Mouse (Mus musculus) heart, embryonic 10.5 days (tissue): ENCODE results near the gene Gm20388. TPM values are rescaled to one million over a fixed set of nuclear protein-coding genes. Genes with fewer than 3 reads are reported as not detected.
A peak's percentile ranks its signal among the peaks of the same experiment; 100 is the strongest.
"Not testable (repeated sequence)": the region's sequence is repeated elsewhere in the genome, so short reads cannot be mapped to it uniquely, and the experiment has no call there.

Experiments
- DNase-seq: peaks from one replicate; pipeline ENCODE4 v3.0.0-alpha.2; 2017; ENCODE audit warnings: low spot score
- H3K27ac ChIP-seq: fragments of 300-500 bp; sonication (generic); 2 replicates; pipeline ENCODE4 v1.5.1; 2016; ENCODE audit warnings: mild to moderate bottlenecking
- H3K27me3 ChIP-seq: fragments of 300-500 bp; sonication (generic); 2 replicates; pipeline ENCODE4 v1.6.1; 2016; ENCODE audit warnings: mild to moderate bottlenecking; ENCODE audit not compliant: poor library complexity, insufficient read depth, severe bottlenecking
- H3K36me3 ChIP-seq: fragments of 300-500 bp; sonication (generic); 2 replicates; pipeline ENCODE4 v1.6.1; 2016; ENCODE audit warnings: mild to moderate bottlenecking, moderate library complexity
- H3K4me1 ChIP-seq: fragments of 300-500 bp; sonication (generic); 2 replicates; pipeline ENCODE4 v1.6.1; 2016; ENCODE audit warnings: mild to moderate bottlenecking
- H3K4me3 ChIP-seq: fragments of 300-500 bp; sonication (generic); 2 replicates; pipeline ENCODE4 v1.5.1; 2016; ENCODE audit warnings: mild to moderate bottlenecking, moderate library complexity
- H3K9me3 ChIP-seq: fragments of 300-500 bp; sonication (generic); 2 replicates; pipeline ENCODE4 v1.6.1; 2016; ENCODE audit warnings: mild to moderate bottlenecking, moderate library complexity
- WGBS: fragments of 180-500 bp; shearing (Covaris S2); methylation state at CpG from one replicate; pipeline ENCODE4 v1.1.7; 2016; 5-methylcytosine and 5-hydroxymethylcytosine counted together
- polyA plus RNA-seq: library from polyadenylated mRNA; unstranded; fragments of >200 nt; fragmentation: Nextera tagmentation; extraction: Ambion mirVana; gene quantifications from 2 replicates; pipeline ENCODE4 v1.2.1, GENCODE M21; 2016

Gm20388 gene
- polyA plus RNA-seq, 1 experiment from 2014 or later, result 4.5 TPM

- H3K27ac ChIP-seq, result no peak overlapping the region
- H3K9me3 ChIP-seq, result no peaks in the 10 kb centered on the region
- H3K4me3 ChIP-seq, result no peak overlapping the region
- H3K36me3 ChIP-seq, result peaks cover 85% of the 10 kb centered on the region
- no peaks in the 10 kb centered on the region for H3K4me1 ChIP-seq
- no peaks in the 10 kb centered on the region for H3K27me3 ChIP-seq
- WGBS, result 78% methylated on average over 17 of the region's 17 CpGs
- no peak for DNase-seq
Measured at GRCm38 (mm10) chr8:123958130-123958529, 4047.5 kb downstream of the Gm20388 start.

- WGBS, result 91% methylated on average over 6 of the region's 6 CpGs
- Histone ChIP-seq H3K9me3 (no peaks in the 10 kb centered on the region), H3K4me1 (no peaks in the 10 kb centered on the region), H3K27me3 (no peaks in the 10 kb centered on the region), H3K4me3 (no peak overlapping the region), H3K27ac (no peak overlapping the region), H3K36me3 (peaks cover 85% of the 10 kb centered on the region)
- DNase-seq, result no peak
Measured at GRCm38 (mm10) chr8:123959473-123959872, 4048.8 kb downstream of the Gm20388 start.

- no peak for DNase-seq
- whole genome bisulfite sequencing, result 85% methylated on average over 9 of the region's 9 CpGs
- Histone ChIP-seq H3K27ac (no peak overlapping the region), H3K27me3 (no peaks in the 10 kb centered on the region), H3K4me1 (no peaks in the 10 kb centered on the region), H3K36me3 (peaks cover 84% of the 10 kb centered on the region), H3K9me3 (no peaks in the 10 kb centered on the region), H3K4me3 (no peak overlapping the region)
Measured at GRCm38 (mm10) chr8:123960056-123960455, 4049.4 kb downstream of the Gm20388 start.

- H3K4me1 ChIP-seq, H3K9me3 ChIP-seq, H3K27me3 ChIP-seq, H3K4me3 ChIP-seq, H3K27ac ChIP-seq, DNase-seq: not testable (repeated sequence)
- peaks cover 79% of the 10 kb centered on the region for H3K36me3 ChIP-seq
- WGBS, result 85% methylated on average over 5 of the region's 5 CpGs
Measured at GRCm38 (mm10) chr8:123960556-123960955, 4049.9 kb downstream of the Gm20388 start.

GRCm38 (mm10) chr8:123961371-123961770, 4050.7 kb downstream of the Gm20388 start:
- H3K4me3 ChIP-seq, result no peak overlapping the region
- no peak overlapping the region for H3K27ac ChIP-seq
- H3K4me1 ChIP-seq, result no peaks in the 10 kb centered on the region
- no peaks in the 10 kb centered on the region for H3K9me3 ChIP-seq
- peaks cover 78% of the 10 kb centered on the region for H3K36me3 ChIP-seq
- 74% methylated on average over 1 of the region's 1 CpGs for WGBS
- no peak for DNase-seq
- no peaks in the 10 kb centered on the region for H3K27me3 ChIP-seq

GRCm38 (mm10) chr8:123966896-123967295, 4056.3 kb downstream of the Gm20388 start:
- DNase-seq, result no peak
- WGBS, result 73% methylated on average over 2 of the region's 2 CpGs
- Histone ChIP-seq H3K36me3 (peaks cover 63% of the 10 kb centered on the region), H3K27ac (no peak overlapping the region), H3K4me1 (peaks cover 7% of the 10 kb centered on the region; the same call in 1 of the 2 replicates), H3K27me3 (no peaks in the 10 kb centered on the region), H3K4me3 (no peak overlapping the region), H3K9me3 (no peaks in the 10 kb centered on the region)

- no peak for DNase-seq
- Histone ChIP-seq H3K27me3 (no peaks in the 10 kb centered on the region), H3K9me3 (no peaks in the 10 kb centered on the region), H3K4me1 (peaks cover 24% of the 10 kb centered on the region), H3K36me3 (peaks cover 27% of the 10 kb centered on the region), H3K4me3 (no peak overlapping the region), H3K27ac (no peak overlapping the region)
- 76% methylated on average over 1 of the region's 1 CpGs for WGBS
Measured at GRCm38 (mm10) chr8:123973495-123973894, 4062.9 kb downstream of the Gm20388 start.

GRCm38 (mm10) chr8:123977499-123977898, 4066.9 kb downstream of the Gm20388 start:
- no peak for DNase-seq
- H3K4me3 ChIP-seq, result 0 out of 2 replicates have a peak overlapping the region, but pooled peaks have one; percentile 33
- no peaks in the 10 kb centered on the region for H3K27me3 ChIP-seq
- H3K27ac ChIP-seq, result peak overlapping the region; percentile 79
- H3K4me1 ChIP-seq, result peaks cover 52% of the 10 kb centered on the region
- WGBS, result 80% methylated on average over 4 of the region's 4 CpGs
- H3K9me3 ChIP-seq, result no peaks in the 10 kb centered on the region
- peaks cover 6% of the 10 kb centered on the region; the same call in 1 of the 2 replicates for H3K36me3 ChIP-seq

GRCm38 (mm10) chr8:123978166-123978838, 4067.7 kb downstream of the Gm20388 start:
- Histone ChIP-seq H3K4me1 (peaks cover 54% of the 10 kb centered on the region), H3K9me3 (no peaks in the 10 kb centered on the region), H3K27ac (peak overlapping the region; percentile 79), H3K4me3 (peak overlapping the region; percentile 33), H3K27me3 (no peaks in the 10 kb centered on the region), H3K36me3 (peaks cover 6% of the 10 kb centered on the region; the same call in 1 of the 2 replicates)
- 29% methylated on average over 14 of the region's 14 CpGs for WGBS
- no peak for DNase-seq

- Histone ChIP-seq H3K27ac (peak overlapping the region; percentile 79), H3K36me3 (peaks cover 6% of the 10 kb centered on the region; the same call in 1 of the 2 replicates), H3K9me3 (no peaks in the 10 kb centered on the region), H3K4me1 (peaks cover 51% of the 10 kb centered on the region), H3K4me3 (peak overlapping the region; percentile 33), H3K27me3 (no peaks in the 10 kb centered on the region)
- WGBS, result 14% methylated on average over 8 of the region's 8 CpGs
- peak; percentile 96 for DNase-seq
Measured at GRCm38 (mm10) chr8:123978926-123979325, 4068.3 kb downstream of the Gm20388 start.

GRCm38 (mm10) chr8:123980239-123980638, 4069.6 kb downstream of the Gm20388 start:
- peaks cover under 1% of the 10 kb centered on the region; the same call in 1 of the 2 replicates for H3K36me3 ChIP-seq
- peak overlapping the region; percentile 79 for H3K27ac ChIP-seq
- DNase-seq, result no peak
- H3K4me1 ChIP-seq, result peaks cover 51% of the 10 kb centered on the region
- peak overlapping the region; percentile 93 for H3K4me3 ChIP-seq
- no peaks in the 10 kb centered on the region for H3K27me3 ChIP-seq
- 48% methylated on average over 4 of the region's 4 CpGs for WGBS
- H3K9me3 ChIP-seq, result no peaks in the 10 kb centered on the region

- 47% methylated on average over 4 of the region's 4 CpGs for WGBS
Measured at GRCm38 (mm10) chr8:123981674-123982073, 4071.0 kb downstream of the Gm20388 start.

GRCm38 (mm10) chr8:123982291-123982793, 4071.7 kb downstream of the Gm20388 start:
- DNase-seq, result no peak
- 1% methylated on average over 48 of the region's 48 CpGs for WGBS

More at GRCm38 (mm10) chr8:123981674-123982073, 4071.0 kb downstream of the Gm20388 start:
- no peaks in the 10 kb centered on the region for H3K9me3 ChIP-seq
- no peaks in the 10 kb centered on the region for H3K27me3 ChIP-seq
- H3K36me3 ChIP-seq, result no peaks in the 10 kb centered on the region
- H3K4me3 ChIP-seq, result peak overlapping the region; percentile 93
- peak overlapping the region; percentile 97; the same call in 1 of the 2 replicates for H3K27ac ChIP-seq
- H3K4me1 ChIP-seq, result peaks cover 51% of the 10 kb centered on the region
- DNase-seq, result no peak

More at GRCm38 (mm10) chr8:123982291-123982793, 4071.7 kb downstream of the Gm20388 start:
- H3K4me1 ChIP-seq, result peaks cover 51% of the 10 kb centered on the region
- no peaks in the 10 kb centered on the region for H3K9me3 ChIP-seq
- peak overlapping the region; percentile 97 for H3K27ac ChIP-seq
- H3K36me3 ChIP-seq, result no peaks in the 10 kb centered on the region
- H3K4me3 ChIP-seq, result peak overlapping the region; percentile 93
- no peaks in the 10 kb centered on the region for H3K27me3 ChIP-seq
